Mouse (Mus musculus) heart, postnatal 25 days (tissue): ENCODE data around the gene Stk32c. TPM values are rescaled to one million over a fixed set of nuclear protein-coding genes. Genes with fewer than 3 reads are reported as not detected.

Experiments used
- DNase-seq: peaks from one replicate; pipeline ENCODE4 v3.0.0; 2022; ENCODE audit warnings: low spot score
- intact Hi-C: fragments of 180-260 bp; cut with DNase I; formaldehyde crosslinking; loops from one replicate; pipeline ENCODE4 v1.15.1; 2025
- total RNA-seq, 2 experiments: library from RNA; stranded (reverse); gene quantifications; 2 replicates each; pipeline ENCODE4 v1.2.3; 2021

Stk32c gene
- total RNA-seq, 2 experiments from 2014 or later = 0.73 to 0.99 TPM

DNA sequence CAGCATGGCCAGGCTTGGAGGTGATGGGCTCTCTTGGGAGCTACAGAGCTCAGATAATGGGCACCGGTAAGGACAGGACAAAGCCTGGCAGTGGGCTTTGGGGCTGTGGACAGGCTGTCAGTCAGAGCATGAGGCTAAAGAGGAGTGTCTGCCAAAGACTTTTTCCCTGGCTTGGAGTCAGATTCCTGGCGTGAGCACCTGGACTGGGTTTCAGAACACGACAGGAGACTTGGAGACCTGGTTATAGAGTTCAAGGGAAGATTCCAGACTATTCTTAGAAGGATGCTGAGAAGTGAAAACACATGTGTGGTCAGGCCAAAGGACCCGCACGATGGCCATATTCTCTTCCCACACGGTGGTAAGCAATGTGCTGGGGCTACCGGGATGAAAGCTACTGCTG is 107.4 kb downstream of the Stk32c start:
- intact Hi-C loops = no loop called here
- no peak for DNase-seq

DNA sequence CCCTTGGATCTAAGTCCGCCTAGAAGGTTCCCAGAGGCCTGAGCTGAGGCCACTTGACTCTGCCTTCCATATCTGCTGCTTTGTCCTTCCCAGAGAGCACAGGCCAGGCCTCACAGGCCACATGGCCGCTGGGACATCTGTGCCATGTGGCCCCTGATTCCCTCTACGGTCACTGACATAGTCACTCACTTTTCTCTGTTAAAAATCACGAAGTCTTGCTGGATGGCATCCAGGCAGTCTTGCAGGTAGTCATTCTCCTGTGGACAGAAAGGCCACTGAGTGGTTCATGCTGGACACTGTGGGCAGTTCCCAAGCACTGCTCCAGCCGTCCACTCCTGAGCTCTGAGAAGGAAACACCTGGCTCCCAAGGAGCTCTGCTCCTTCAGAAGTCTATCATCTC is 108.0 kb downstream of the Stk32c start:
- intact Hi-C loops = no loop called here

GRCm38 (mm10) chr7:139103960-139104381 is 109.1 kb downstream of the Stk32c start:
- DNase-seq = no peak
- intact Hi-C loops = no loop called here

More for the DNA sequence above, 108.0 kb downstream of the Stk32c start:
- DNase-seq = no peak

GRCm38 (mm10) chr7:139101826-139102225 is 111.3 kb downstream of the Stk32c start:
- intact Hi-C loops = no loop called here
- no peak for DNase-seq

- intact Hi-C loops = no loop called here
- DNase-seq = no peak
Measured at GRCm38 (mm10) chr7:139101286-139101804, 111.8 kb downstream of the Stk32c start.

DNA sequence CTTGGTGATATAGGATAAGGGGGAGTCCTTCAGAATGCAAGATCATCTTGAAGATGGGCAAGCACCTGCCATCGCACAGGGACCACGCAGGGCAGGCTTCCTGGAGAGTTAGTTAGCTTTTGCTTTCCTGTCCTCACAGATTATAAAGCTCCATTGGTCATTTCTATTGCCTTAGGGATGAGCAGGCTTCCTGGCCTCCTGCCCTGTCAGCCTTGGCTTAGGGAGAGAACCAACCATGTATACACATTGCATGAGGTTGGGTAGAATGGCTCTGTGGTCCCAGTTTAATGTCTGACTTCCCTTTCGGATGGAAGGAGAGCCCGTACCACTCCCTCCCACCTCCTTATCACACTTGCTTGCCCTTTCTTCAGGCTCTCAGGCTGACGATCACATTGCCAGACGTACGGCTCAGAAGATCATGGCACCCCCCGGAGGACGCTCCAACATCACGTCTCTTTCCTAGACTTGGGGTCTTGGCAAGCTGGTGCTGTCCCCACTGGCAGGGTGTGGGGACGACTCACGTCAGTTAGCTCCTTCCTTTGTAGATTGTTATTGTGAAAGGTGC is 112.5 kb downstream of the Stk32c start:
- intact Hi-C loops = no loop called here
- DNase-seq = no peak

DNA sequence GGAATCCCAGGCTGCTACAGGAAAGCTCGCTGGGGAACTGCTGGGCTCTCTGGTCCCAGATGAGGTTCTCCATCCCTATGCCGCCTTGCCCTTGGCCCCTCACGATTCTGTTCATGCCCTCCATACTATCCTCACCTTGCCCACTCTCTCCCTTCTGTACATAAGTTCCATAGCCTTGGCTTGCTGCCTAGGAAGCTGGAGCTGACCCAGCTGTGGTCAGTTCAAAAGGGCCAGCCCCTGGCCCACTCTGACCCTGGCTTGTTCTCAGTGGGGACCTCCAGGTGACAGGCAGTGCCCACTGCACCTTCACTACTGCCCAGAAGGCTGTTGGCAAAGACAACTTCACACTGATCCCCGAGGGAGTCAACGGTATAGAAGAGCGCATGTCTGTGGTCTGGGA is 116.7 kb downstream of the Stk32c start:
- DNase-seq = no peak
- intact Hi-C loops = no loop called here

- no peak for DNase-seq
- intact Hi-C loops = no loop called here
Measured at GRCm38 (mm10) chr7:139095282-139095681, 117.8 kb downstream of the Stk32c start.

GRCm38 (mm10) chr7:139094761-139095160 is 118.3 kb downstream of the Stk32c start:
- no peak for DNase-seq

DNA sequence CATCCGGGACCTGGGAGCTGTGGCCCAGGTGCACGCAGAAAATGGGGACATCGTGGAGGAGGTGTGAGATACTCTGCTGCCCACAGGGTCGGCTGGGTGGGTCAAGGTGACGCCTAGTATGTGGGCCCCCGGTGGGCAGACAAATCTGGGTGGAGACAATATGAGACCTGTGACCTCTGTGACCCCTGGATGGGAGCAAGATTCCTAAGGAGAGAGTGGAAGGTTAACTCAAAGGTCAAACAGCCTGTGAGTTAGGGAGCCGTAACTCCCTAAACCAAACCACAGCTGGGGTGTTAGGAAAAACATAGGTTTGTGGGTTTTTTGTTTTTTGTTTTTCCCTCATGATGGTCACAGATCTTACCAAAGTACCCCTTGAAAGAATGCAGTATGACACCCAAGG is 119.3 kb downstream of the Stk32c start:
- DNase-seq = no peak
- intact Hi-C loops = no loop called here

More at GRCm38 (mm10) chr7:139094761-139095160, 118.3 kb downstream of the Stk32c start:
- intact Hi-C loops = no loop called here

DNA sequence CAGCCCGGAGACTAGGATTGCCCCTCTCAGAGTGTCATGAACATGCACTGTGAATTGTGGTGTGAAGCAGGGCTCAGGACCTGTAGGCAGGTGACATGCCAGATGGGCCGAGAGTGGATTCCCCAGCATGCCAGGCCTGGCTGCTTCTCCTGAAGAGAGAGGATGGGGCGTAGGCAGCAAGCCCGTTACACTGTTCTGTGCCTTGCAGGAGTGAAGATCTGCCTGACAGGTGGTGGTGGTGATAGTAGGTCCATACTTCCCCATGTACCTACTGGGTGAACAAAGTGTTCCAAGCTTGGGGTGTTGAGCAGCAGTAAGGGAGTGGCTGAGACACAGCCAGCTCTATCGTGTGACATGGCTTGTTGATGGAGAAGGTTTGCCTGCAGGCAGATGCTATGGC is 120.0 kb downstream of the Stk32c start:
- no peak for DNase-seq
- intact Hi-C loops = no loop called here

DNA sequence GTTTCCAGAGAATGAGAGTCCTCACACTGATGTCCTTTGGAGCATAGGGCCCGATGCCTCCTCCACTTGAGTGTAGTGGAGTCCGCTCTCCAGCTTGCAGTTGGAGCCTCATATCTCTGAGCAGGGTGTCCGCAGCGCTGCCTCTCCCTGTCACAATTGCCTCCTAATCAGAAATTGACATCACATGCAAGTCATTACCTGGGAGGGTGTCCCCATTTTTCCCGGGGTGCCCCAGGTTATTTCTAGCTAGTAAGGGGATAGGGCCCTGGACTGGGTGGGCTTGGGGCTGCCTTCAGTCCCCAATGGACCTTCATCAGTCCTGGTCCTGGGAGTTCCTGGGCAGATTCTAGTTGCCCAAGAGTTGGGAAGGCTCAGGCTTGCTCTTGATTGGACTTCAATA is 120.4 kb downstream of the Stk32c start:
- intact Hi-C loops = no loop called here

DNA sequence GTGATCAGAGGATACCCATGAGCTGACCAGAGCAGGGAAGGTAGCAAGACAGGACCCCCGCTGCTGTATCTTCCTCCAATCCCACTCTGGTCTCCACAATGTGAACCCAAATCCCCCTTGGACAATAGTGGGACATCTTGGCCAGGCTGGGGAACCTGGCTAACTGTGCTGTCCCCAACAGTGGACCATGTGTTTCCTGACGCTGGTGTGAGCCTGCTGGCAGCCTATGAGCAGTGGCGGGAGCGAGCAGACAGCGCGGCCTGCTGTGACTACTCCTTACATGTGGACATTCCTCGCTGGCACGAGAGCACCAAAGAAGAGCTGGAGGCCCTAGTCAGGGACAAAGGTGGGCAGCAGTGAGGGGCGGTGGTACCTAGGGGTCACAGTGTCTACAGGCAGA is 121.4 kb downstream of the Stk32c start:
- intact Hi-C loops = no loop called here
- no peak for DNase-seq

More for the DNA sequence above, 120.4 kb downstream of the Stk32c start:
- no peak for DNase-seq

DNA sequence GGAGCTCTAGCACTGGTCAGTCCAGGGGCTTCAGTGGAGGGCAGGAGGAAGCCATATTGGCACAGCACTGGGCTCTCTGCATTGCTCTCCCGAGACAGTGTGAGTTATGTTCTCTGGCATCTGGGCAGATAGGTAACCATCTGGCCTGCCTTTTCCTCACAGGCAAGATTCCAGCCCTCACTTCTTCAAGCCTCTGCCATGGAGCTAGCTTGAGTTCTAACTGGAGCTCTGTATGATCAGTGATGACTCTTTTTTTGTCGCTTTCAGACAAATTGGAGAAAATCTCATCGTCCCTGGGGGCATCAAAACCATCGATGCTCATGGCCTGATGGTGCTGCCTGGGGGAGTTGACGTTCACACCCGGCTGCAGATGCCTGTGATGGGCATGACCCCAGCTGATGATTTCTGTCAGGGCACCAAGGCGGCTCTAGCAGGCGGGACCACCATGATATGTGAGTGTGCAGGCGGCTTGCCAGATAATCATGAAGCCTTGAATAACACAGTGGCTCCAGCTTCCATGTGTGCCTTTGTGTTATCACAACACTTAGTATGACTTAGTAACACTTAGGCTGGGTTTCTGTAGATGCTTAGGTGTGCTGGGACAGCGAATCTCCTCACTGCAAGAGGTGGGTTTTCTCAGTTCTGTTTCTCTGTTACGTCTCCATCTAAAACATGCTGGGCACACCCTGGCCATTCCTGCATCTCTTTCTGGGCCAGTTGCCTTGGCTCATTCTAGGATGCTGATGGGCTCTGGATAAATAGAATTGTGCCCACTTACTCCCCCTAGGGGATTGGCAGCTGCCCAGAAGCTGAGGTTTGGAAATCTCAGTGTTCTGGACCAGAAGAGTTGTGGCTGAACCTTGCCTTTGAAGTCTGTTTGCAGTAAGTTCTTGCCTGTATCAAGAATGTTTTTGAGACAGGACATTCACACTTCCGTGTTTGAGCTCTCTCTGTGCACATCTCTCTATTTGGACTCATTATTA is 122.9 kb downstream of the Stk32c start:
- intact Hi-C loops = no loop called here
- no peak for DNase-seq

- intact Hi-C loops = no loop called here
- DNase-seq = no peak
Measured at GRCm38 (mm10) chr7:139087801-139088200, 125.3 kb downstream of the Stk32c start.

GRCm38 (mm10) chr7:139086195-139087158 is 126.6 kb downstream of the Stk32c start:
- DNase-seq = no peak
- intact Hi-C loops = no loop called here

- peak; percentile 27 for DNase-seq
- intact Hi-C loops = no loop called here
Measured at GRCm38 (mm10) chr7:139085629-139086194, 127.4 kb downstream of the Stk32c start, which contains the start of gene Dpysl4. TSS of gene Dpysl4 (plus strand) at chr7:139086001.

- intact Hi-C loops = no loop called here
- no peak for DNase-seq
Measured at GRCm38 (mm10) chr7:139084316-139084715, 128.8 kb downstream of the Stk32c start.

DNA sequence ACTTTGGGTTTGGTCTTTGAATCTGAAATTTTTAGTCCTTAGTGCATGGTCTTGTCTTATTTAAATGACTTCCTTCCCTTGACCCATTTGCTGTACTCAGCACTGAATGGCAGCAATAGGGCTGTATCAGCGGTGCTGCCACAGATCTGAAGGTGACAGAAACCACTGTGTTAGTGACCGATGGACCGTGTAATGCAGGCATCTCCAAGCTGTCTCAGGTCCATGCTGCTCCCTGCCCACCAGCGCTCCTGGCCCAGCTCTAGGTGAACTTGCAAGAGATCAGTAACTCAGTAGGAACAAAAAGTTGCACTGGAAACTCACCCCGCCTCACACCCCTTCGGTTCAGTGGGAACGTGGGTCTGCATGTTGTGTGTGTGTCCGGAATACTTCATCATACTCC is 130.8 kb downstream of the Stk32c start:
- intact Hi-C loops = no loop called here
- DNase-seq = no peak
